Mouse (Mus musculus) kidney, adult 2 months (tissue): Measurements from ENCODE around the gene Cd34.

Source experiments
- CTCF ChIP-seq: fragments of 200-500 bp; conservative IDR thresholded peaks from 2 replicates; pipeline ENCODE4 v1.5.1; 2011; ENCODE audit warnings: low read depth, mild to moderate bottlenecking, control low read depth, low read length, moderate library complexity, mixed read lengths; ENCODE audit not compliant: insufficient read depth, insufficient read length
- POLR2A ChIP-seq: fragments of 200-500 bp; IDR thresholded peaks from one replicate; pipeline ENCODE4 v1.6.1; 2011; ENCODE audit warnings: low read depth, low read length, control low read depth

DNA sequence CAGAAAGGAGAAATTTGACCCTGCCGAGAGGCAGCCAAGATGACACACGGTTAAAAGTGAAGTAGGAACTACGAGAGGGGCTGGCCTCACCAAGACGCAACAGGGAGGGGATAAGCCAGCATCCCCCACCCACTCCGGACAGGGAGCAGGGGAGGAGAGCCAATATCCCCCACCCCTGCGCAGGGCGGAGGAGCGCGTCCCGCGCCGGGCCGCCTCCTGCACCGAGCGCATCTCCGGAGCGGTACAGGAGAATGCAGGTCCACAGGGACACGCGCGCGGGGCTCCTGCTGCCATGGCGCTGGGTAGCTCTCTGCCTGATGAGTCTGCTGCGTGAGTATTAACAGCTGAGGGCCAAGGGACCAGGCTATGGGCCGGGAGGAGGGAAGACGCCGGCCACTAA lies at the start of gene Cd34:
- no peak for TF ChIP-seq CTCF
- TF ChIP-seq POLR2A, result peak; percentile 28
